Mouse (Mus musculus) testis, adult 2 months (tissue): ENCODE data around the gene Cdhr5.

Experiments
- CTCF ChIP-seq: fragments of 200-500 bp; IDR thresholded peaks from 2 replicates; pipeline ENCODE4 v1.5.1; 2012; ENCODE audit warnings: low read depth, mild to moderate bottlenecking, inconsistent platforms, low read length, moderate library complexity; ENCODE audit not compliant: control insufficient read depth, insufficient read depth, insufficient replicate concordance
- POLR2A ChIP-seq: fragments of 200-500 bp; IDR thresholded peaks from 2 replicates; pipeline ENCODE4 v1.6.1; 2012; ENCODE audit warnings: low read depth, mild to moderate bottlenecking, inconsistent platforms, low read length, moderate library complexity; ENCODE audit not compliant: control insufficient read depth

GRCm38 (mm10) chr7:141291921-141292582 lies 15.5 kb upstream of the Cdhr5 start, which contains the start of gene Drd4:
- TF ChIP-seq CTCF (no peak), POLR2A (0 out of 2 replicates have a peak, but pooled peaks have one; percentile 17)
